Mouse (Mus musculus): ENCODE measurements around the gene Ifitm1.
"Not testable (repeated sequence)": the region's sequence is repeated elsewhere in the genome, so short reads cannot be mapped to it uniquely, and the experiment has no call there.

The Ifitm1 gene

DNA sequence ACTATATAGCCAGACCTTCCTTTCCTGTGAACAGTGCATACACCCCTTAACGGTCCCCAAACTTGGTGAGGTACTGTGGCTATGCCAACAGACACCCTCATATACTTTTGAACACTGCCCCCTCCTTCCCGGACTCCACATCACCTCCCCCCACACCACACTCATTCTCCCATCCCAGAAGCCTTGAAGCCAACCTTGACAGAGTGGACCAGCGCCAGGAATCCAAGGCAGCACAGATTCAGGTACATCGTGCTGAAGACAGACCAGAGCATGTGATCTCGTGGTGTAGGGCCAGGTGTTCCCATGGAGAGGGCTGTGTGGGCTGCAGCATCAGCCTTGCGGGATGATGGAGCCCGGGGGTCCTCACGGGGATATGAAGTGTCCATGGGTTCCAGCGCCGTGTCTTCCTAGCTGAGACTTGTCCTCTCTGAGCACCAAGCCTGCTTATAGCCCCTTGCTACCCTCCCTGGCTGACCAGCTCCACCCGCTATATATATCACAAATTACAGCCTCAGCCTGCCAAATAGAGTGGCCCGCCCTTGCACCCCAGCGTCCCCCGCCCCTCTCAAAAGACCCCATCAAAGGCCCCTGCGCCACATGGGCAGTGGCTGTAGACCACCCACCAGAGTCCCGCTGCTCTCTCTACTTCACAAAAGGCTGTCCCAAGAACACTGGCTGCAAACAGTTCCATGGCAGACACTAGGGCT is 17.0 kb upstream of the Ifitm1 start, which contains the start of gene Ifitm5:
TSS of gene Ifitm5 (minus strand) at position 468 of the 707 bp plus-strand sequence.
- no peak for DNase-seq (ENCODE audit: low spot score in 2 of 2)

DNA sequence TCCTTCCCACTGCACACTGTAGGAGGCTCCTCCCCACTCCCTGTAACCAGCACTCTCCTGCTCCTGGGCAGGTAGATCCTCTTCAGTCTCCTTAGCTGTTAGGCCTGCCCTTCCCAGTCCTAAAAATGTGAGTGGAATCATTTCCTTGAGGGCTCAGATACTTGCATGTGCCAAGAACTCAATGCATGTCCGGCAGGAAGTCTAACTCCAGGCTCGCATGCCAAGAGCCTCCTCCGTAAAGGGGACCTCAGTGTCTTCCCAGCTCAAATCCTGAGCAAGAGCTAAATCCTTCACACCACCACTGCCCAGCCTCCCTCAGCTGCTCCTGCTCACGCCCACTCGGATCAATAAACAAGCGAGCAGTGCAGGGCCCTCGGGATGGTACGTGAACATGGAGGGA is 16.0 kb upstream of the Ifitm1 start:
- no peak for DNase-seq (ENCODE audit: low spot score in 2 of 2)

DNA sequence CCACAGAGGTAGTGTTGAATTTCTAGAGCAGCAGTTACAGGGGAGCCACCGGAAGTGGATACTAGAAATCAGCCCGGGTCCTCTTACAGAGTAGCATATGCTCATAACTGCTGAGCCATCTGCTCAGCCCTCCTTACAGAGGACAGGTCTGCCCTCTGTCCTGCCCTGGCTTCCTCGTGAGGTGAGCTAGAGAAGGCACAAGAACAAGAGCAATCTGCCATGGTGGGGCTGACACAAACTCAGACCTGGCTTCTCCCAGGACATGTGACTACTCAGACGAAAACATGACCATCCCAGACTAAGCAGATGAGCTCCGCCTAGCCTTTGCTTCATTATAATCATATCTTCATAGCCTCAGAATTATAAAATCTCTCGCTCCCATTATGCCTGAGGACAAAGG is 15.3 kb upstream of the Ifitm1 start:
- DNase-seq (ENCODE audit: low spot score in 2 of 2): no peak

DNA sequence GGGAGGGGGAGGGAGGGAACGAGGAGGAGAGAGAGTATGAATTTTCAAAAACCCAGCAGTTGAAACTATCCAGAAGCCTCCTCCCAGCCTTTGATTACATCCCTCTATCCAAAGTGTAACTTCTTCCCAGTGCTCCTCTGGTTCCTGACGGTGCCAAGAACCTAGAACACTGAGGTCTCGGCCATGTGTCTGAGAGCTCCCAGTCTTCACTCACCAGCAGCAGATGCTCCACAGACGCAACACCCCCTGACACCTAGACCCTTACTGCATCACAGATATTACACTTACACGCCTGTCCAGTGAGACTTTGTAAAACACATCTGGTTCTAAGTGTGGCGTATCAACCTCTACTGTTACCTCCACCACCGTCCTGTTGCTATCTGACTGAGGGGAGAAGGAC is 14.6 kb upstream of the Ifitm1 start:
- no peak for DNase-seq (ENCODE audit: low spot score in 2 of 2)

DNA sequence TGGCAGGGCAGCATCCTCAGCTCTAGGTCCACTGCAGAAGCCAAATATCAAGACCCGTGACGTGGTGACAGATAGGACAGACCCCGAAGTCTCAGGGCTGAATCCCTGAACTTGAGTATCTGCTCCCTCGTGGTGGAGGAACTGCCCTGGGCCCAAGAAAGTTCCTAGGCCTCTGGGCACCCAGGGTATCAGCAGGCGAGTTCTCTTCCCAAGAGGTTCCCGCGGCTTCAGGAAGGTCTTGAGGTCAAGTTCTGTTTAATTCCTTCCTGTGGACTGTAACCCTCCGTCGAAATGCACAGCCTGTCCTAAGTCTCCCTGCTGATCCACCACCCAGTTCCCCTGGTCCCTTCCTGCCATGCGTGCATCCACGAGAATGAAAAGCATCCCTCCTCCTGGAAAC is 13.9 kb upstream of the Ifitm1 start:
- no peak for DNase-seq (ENCODE audit: low spot score in 2 of 2)

DNA sequence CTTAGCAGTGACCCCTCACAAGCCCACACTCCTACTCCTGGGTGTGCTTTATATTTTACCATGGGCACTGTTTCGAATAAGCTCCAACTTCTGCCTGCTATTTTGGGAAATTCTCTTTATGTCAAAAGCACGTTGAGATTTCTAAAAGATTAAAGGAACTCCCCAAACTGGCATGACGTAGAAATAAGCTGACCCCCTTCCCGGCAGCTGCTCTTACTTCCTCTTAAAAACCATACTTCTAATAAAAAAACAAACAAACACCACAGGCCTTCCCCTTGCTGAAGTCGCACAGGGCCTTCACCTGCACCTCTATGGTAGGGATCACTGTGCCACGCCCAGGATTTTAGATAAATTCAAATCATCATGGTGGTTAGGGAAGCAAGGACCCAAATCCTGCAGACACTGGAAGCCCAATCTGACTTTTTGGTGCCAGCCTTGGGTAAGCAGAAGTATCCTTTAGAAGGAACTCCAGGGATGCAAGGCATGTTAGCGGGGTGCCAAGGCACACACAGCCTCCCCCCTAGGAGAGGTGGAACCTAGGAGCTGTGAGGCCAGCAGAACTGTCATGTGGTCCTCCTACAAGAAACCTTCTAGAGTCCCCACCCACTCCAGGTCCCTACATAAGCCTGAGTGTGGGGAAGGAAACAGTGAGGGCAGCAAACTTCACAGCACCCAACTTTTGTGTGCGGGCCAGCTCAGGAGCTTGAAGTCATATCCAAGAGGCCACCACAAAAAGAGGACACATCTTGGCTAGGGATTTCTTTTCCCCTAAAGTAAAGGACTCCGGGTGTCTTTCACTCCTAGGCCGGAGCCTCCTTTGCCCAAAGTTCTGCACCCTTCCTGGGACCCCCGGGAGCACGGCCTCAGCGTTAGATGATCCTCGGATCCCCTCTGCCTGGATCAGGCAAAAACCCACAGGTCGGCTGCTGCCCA is 13.0 kb upstream of the Ifitm1 start:
- no peak for DNase-seq (ENCODE audit: low spot score in 2 of 2)

DNA sequence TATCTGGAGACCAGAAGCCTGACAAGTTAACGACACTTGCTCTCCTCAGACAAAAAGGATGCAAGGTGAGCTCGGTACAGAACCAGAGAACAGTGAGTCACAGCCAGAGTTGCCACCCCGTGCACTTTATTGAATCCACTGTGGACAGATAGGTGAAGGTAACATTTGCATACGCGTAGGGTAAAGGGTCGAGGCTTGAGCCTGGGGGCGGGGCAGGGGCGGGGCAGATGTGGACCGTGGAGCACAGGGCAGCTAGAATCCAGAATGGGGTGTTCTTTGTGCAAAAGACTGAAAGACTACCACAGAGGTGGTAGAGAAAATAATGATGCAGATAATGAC is 12.3 kb upstream of the Ifitm1 start:
- DNase-seq (ENCODE audit: low spot score in 2 of 2): no peak

DNA sequence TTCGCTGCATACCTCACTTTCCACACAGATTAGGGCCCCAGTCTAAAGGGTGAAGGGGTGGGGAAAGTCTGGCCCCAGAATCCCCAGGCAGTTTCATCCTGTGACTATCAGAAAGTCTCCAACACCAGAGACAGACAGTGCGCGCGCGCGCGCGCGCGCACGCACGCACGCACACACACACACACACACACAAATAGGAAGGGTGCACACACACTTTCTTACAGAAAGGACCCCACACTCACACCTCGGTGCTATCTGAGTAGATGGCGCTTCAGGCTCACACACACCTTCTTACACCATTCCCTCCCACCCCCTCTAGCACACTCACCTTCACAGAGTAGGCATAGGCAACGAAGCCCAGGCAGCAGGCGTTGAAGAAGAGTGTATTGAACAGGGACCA is 11.7 kb upstream of the Ifitm1 start:
- no peak for DNase-seq (ENCODE audit: low spot score in 2 of 2)

DNA sequence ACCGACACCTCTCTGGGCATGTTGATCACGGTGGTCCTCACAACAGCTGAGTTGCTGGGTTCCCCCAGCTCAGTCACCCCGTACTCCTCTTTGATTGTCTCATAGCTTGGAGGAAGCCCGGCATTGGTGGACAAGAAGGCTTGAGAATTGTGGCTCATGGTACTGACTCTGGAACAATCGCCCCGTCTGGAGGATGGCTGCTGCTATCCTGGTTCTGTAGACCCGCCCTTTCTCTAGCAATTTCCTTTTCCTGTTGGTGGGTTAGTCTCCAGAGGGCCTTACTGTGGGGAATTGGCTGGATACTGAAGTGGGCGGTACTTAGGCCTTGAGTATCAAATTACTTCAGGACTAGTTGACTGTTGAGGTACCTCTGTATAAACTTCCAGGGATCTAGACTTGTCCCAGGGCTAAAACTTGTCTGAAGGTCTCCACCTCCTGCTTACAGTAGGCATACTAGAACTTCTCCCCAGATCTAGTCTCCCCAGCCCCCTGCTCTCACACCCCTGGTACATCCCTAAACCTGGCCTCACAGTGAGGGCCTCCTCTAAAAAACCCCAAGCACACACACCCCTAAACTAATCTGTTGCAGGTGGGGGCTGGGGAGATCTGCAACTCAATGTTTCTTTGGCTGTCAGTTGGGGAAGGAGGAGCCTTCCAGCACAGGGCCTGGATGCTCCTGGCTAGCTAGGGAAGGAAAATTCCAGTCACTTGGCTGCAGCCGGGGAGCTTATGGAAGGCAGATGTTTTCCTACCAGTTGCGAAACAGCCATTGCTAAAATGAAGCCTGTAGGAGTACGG is 11.1 kb upstream of the Ifitm1 start, which contains the start of the genes Gm45717 and Ifitm2:
TSS of gene Gm45717 (minus strand) at position 180 of the 798 bp plus-strand sequence.
TSS of gene Ifitm2 (minus strand) at position 230 of the 798 bp plus-strand sequence.
- no peak for DNase-seq (ENCODE audit: low spot score in 2 of 2)

DNA sequence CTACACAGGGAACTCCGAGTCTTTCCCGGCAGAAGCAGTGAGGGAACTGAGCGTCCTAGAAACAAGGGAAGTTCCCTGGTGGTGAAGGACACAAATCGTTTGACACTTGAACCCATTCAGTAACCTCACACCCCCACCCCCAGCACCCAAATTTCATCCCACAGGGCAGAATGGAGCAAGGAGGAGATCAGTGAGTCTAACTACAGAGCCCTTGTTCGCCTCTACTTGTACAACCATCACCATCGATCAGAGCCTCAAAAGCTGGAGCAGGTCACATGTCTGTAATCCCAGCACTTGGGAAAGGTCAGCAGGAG is 10.5 kb upstream of the Ifitm1 start:
- no peak for DNase-seq (ENCODE audit: low spot score in 2 of 2)

DNA sequence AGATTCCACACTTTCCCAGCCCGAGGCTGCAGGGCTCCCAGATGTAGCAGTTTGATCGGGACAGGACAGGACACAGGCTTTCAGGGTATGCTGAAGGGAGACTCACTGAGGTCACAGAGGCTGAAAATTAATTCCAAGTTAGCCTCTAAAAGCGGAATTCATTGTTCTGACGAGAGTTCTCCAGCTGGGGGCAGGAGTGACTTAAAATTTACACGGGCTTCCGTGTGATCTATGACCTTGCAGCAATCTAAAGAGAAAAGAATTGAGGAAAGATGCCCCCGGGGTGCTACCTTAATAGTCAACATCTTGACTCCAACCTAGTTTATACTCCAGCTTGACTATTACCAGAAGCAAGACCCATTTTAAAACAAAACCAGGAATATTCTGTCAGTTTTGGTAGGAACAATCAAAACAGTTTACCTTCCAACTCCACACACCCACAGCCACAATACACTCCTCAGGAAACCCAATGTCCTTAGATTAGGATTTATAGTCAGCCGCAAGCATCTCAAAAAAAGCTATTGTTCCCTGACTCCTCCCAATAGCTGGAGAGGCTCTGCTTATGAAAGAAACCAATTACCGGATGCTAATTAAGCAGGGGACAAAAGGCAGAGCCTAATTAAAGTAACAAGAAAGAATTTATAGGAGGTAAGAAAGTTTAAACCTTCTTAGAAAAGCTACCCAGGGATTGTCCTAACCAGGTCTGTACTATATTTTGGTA is 7.7 kb upstream of the Ifitm1 start:
- DNase-seq (ENCODE audit: low spot score in 2 of 2): peak in 1 of 2 experiments; percentile 22

DNA sequence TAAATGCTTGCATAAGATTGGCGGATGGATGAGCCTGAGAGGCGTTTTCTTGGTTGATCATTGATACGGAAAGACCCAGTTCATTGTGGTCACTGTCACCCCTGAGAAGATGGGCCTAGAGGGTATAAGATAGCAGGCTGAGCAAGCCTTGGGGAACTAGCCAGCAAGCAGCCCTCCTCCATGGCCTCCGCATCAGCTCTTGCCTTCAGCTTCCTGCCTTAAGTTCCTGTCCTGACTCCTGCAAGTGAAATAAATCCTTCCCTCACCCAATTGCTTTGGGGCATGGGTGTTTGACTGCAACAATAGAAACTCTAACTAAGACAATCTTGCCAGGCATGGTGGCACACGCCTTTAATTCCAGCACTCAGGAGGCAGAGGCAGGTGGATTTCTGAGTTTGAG is 7.0 kb upstream of the Ifitm1 start:
- DNase-seq (ENCODE audit: low spot score in 2 of 2): no peak

DNA sequence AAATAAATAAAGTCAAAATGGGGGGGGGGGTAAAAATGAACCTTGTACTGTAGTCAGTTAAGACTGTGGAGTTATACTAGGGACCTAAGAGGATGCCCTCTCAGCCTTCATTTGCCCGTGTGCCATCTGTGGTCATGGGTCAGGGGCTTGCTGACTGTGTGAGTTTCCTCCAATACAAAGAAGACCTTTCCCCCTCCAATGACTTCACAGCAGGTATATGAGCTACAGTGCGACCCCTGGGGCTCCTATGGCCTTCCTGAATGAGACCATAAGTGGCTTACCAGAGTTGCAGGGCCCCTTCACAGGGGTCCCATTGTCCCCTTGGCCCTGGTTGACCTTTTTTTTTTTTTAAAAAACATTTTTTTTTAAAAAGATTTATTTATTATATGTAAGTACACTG is 5.6 kb upstream of the Ifitm1 start:
- DNase-seq (ENCODE audit: low spot score in 2 of 2): no peak

DNA sequence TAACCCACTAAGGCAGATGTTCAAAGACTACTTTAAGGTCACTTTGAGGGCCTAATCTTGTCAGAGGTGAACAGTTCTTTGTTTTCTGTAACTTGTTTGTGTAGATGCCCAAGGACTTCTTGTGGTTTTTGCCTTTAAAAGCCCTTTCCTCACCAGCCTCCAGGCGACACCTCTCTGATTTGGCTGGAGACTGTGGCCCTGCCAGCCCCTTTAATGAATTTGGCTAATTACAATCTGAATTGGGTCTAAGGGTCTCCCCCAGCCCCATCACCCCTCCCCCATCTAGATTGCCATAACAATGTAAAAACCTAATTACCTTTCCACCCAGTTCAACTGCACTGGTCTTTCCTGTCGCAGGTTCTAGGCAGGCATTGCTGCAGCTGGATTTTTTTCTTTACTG is 4.3 kb upstream of the Ifitm1 start:
- no peak for DNase-seq (ENCODE audit: low spot score in 2 of 2)

DNA sequence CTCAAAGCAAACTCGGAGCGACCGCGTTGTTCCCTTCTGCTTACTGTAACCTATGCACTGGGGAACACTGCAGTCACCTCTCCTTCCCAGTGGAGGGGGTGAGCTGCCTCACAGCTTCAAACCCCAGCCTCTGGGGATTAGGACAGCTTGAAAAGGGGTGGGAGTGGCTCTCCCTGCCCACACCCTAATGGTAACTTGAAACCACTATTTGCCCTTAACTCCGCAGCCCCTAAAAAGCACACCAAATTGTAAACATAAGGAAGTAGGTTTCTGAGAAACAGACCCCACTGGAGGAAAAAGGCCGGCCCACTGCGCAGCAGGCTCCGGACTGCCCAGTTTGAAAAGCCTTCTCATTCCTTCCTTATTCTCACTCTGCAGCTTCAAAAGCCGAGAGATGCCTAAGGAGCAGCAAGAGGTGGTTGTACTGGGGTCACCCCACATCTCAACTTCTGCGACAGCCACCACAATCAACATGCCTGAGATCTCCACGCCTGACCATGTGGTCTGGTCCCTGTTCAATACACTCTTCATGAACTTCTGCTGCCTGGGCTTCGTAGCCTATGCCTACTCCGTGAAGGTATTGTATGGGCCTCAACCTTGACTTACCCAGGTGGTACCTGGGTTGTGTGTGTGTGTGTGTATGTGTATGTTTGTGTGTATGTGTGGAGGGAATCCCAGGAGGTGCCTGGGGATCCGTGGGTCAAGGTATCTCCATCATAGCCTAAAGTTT is 1.0 kb downstream of the Ifitm1 start:
- no peak for DNase-seq (ENCODE audit: low spot score in 2 of 2)

DNA sequence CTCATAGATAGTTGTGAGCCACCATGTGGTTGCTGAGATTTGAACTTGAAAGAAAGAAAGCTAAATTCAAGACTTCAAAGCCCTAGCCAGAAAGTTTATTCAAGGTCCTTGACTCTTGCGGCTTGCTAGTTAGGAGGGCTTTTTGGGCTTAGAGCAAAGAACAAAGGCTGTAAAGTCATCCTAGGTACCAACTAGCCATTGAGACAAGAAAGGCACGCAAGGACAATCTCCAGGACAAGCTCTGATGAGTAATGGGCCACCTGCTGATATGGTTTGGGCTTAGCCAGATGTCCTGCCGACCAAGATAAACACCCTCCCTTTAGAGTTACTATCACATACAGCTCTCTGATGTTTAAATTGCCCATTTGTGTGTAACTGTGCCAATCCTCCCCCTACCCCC is 1.7 kb downstream of the Ifitm1 start:
- DNase-seq (ENCODE audit: low spot score in 2 of 2): not testable (repeated sequence)

DNA sequence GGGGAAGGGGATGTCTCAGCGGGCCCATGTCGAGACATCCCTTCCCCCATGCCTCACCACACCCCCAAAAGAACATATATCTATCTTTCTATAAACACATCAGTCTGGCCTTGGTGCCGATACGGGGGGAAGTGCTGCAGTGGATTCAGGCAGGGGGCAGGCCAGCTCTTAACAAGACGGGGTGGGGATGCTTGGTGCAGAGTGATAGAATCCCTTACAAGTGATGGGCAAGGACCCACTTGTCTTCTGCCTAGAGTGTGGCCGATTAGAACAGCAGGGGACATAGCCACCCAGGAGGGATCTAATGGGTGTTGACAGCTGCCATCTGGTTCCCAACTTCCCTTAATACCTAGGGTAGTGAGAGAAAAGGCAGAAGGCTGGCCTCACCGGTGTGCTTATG is 3.9 kb downstream of the Ifitm1 start:
- no peak for DNase-seq (ENCODE audit: low spot score in 2 of 2)

DNA sequence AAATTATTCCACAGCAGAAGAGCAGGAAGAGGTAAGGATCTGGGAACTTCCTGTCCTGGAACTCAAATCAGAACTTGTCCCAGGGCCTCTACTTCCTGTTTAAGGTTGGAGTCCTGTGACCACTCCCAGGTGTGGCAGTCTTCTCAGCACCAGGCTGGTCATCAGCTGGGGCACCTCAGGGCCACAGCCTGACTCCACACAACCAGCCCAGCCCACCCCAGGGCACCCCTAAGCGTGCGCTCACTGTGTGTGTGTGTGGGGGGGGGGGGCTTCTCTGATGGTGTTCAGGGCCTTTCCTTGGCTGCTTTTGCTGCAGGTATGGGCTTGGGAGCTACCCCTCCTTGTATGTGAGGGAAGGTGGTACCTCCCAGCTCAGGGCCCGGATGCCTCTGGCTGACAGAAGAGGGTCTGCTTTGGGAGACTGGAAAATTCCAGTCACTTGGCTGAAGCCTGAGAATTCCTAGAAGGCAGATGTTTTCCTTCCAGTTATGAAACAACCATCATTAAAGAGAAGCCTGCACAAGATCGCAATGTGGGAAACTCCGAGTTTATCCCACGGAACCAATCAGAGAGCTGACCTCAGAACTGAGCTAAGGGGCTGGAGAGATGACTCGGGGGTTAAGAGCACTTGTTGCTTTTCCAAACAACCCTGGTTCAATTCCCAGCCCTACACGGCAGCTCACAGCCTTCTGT is 4.6 kb downstream of the Ifitm1 start:
- DNase-seq (ENCODE audit: low spot score in 2 of 2): no peak

DNA sequence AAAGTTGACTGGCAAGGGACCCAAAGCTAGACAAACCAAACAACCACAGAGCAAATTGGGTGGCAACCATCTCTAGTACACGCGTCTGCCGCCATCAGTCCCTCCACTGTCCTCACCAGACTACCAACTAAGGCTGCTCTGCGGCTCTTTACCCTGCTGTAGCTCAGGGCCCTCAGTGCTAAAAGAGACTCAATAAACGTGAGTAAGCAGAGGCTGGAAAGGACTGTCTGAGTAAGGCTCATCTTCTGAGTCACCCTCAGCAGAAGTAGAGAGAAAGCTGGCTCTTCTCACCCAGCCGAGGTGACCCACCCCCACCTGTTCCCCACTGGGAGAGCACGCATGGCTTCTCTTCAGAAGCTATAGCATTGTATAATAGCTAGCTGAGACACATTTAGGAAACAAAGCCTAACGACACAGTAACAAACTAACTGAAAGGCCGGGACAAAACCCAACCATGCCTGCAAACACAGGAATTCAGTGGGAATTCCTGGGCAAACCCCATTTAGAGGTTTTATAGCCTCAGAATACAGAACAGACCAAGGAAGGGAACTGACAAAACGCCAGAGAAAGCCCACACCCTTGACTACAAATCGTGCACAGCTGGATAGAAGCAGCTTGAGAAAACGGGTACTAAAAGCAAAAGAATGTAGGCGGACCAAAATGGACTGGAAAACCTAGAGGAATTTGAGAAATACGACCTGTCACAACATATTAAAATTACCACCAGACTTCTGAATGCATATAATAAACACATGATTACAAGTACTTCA is 6.6 kb downstream of the Ifitm1 start:
- DNase-seq (ENCODE audit: low spot score in 2 of 2): no peak

DNA sequence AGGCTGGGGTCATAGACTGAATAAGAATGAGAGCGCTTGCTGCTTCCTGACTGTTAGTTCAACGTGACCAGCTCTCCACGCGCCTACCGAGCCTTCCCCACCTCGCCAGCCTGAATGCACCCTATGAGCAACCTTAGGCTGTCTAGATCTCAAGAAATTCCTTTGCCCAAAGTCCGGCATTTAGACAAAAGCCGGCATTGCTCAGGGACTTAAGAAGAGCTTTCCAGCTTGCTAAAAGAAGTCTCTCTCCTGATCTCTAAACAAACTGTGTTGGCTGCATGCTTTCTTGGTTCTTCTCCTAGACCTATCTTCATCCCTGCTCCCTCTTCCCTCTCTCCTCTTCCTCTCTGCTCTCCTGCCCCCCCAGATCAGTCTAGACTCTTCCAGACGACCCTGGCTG is 7.9 kb downstream of the Ifitm1 start:
- no peak for DNase-seq (ENCODE audit: low spot score in 2 of 2)

All from frontal cortex, postnatal 10 days (tissue).